Mouse (Mus musculus) liver, postnatal 0 days (tissue): ENCODE data around the gene Atxn3.

Experiments
- CTCF ChIP-seq: sonication (generic); IDR thresholded peaks from 2 replicates; pipeline ENCODE4 v1.5.1; 2016; ENCODE audit warnings: antibody characterized with exemption, low read depth
- EP300 ChIP-seq: IDR thresholded peaks from 2 replicates; pipeline ENCODE4 v1.6.1; 2016; ENCODE audit warnings: antibody characterized with exemption, low read depth, mild to moderate bottlenecking

- TF ChIP-seq CTCF = no peak
- no peak for TF ChIP-seq EP300
Measured at GRCm38 (mm10) chr12:101928423-101928822, 29.6 kb downstream of the Atxn3 start.
